Comparison of ENCODE assay signal across 23 mouse cellular contexts in the genomic region with DNA sequence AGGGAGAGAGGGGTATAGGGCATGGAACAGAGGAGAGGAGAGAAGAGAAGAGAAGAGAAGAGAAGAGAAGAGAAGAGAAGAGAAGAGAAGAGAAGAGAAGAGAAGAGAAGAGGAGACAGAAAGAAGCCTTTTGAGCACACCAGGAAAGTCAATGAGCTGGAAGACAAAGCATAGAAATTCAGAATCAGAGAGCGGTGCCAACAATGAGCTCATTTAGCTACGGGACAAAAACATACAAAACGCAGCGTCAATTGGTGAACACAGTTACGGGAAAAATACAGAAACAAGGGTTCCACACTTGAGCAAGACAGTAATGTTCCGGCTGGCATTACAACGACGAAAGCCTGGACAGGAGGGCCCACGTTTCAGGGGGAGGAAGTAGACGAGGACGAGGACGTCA.
A peak's percentile ranks its signal among the peaks of the same experiment; 100 is the strongest.
DNase-seq lines count a peak whose midpoint lies in the region; ATAC-seq and TF ChIP-seq lines count a peak whose summit lies in the region.
"Had no signal": no experiment of that assay in that cellular context is flagged by ENCODE, and none has a peak within 500 bp of the region (broad histone marks: within the 10 kb centered on the region; RNA-seq: fewer than 3 reads in every experiment).

No protein-coding gene starts in this region.

- 0 out of 2 replicates have a peak, but pooled peaks cover 7% of the 10 kb centered on the region for H3K36me3 ChIP-seq in forebrain, embryonic 13.5 days (ENCODE audit: poor library complexity, severe bottlenecking)
- no peaks in the 10 kb centered on the region for H3K36me3 ChIP-seq in forebrain, embryonic 10.5 days (replicated peaks)
- H3K36me3 ChIP-seq in forebrain, postnatal 0 days (ENCODE audit: insufficient read depth), result peaks cover 7% of the 10 kb centered on the region; the same call in 1 of the 2 replicates
- H3K36me3 ChIP-seq in forebrain, embryonic 16.5 days (ENCODE audit: control insufficient read depth, insufficient read depth), result no peaks in the 10 kb centered on the region
- H3K36me3 ChIP-seq: embryonic facial prominence, embryonic 10.5 days; embryonic facial prominence, embryonic 12.5 days; G1E had no signal

- H3K27ac ChIP-seq in forebrain, embryonic 13.5 days, result no peak overlapping the region
- no peak overlapping the region for H3K27ac ChIP-seq in forebrain, embryonic 10.5 days
- H3K27ac ChIP-seq in forebrain, postnatal 0 days (ENCODE audit: low read depth, low read length), result no peak overlapping the region
- no peak overlapping the region for H3K27ac ChIP-seq in forebrain, embryonic 16.5 days (ENCODE audit: low read length)
- H3K27ac ChIP-seq in layer of hippocampus, adult 2 months, result peak overlapping the region; percentile 46; the same call in 1 of the 2 replicates
- H3K27ac ChIP-seq: embryonic facial prominence, embryonic 10.5 days; embryonic facial prominence, embryonic 12.5 days; forebrain, embryonic 15.5 days had no signal

- no peak for TF ChIP-seq POLR2A in brain, embryonic 14.5 days (IDR thresholded peaks at IDR 0.05; ENCODE audit: borderline replicate concordance, extremely low read depth, insufficient read depth, insufficient read length, poor library complexity, severe bottlenecking)

- 45% methylated on average over 12 of the region's 12 CpGs for WGBS in forebrain, embryonic 13.5 days
- WGBS in forebrain, embryonic 10.5 days, result 86% methylated on average over 12 of the region's 12 CpGs
- 46% methylated on average over 12 of the region's 12 CpGs for WGBS in forebrain, postnatal 0 days
- whole genome bisulfite sequencing in forebrain, embryonic 16.5 days, result 37% methylated on average over 12 of the region's 12 CpGs

- no peak overlapping the region for H3K4me3 ChIP-seq in forebrain, embryonic 13.5 days
- H3K4me3 ChIP-seq in forebrain, embryonic 10.5 days, result no peak overlapping the region
- H3K4me3 ChIP-seq in forebrain, postnatal 0 days (ENCODE audit: low read depth, low read length), result no peak overlapping the region
- no peak overlapping the region for H3K4me3 ChIP-seq in forebrain, embryonic 16.5 days (replicated peaks; ENCODE audit: low read length)
- no peak overlapping the region for H3K4me3 ChIP-seq in layer of hippocampus, adult 2 months
- H3K4me3 ChIP-seq: embryonic facial prominence, embryonic 10.5 days; embryonic facial prominence, embryonic 12.5 days; forebrain, embryonic 15.5 days had no signal

- H3K4me2 ChIP-seq in forebrain, embryonic 13.5 days, result no peak overlapping the region
- H3K4me2 ChIP-seq in forebrain, postnatal 0 days (ENCODE audit: low read depth), result no peak overlapping the region
- H3K4me2 ChIP-seq in forebrain, embryonic 16.5 days (ENCODE audit: low read length), result no peak overlapping the region
- H3K4me2 ChIP-seq: embryonic facial prominence, embryonic 12.5 days; forebrain, embryonic 15.5 days had no signal

- no peaks in the 10 kb centered on the region for H3K9me3 ChIP-seq in forebrain, embryonic 13.5 days (replicated peaks)
- no peaks in the 10 kb centered on the region for H3K9me3 ChIP-seq in forebrain, embryonic 10.5 days
- no peaks in the 10 kb centered on the region for H3K9me3 ChIP-seq in forebrain, postnatal 0 days (ENCODE audit: low read length)
- H3K9me3 ChIP-seq in forebrain, embryonic 16.5 days (ENCODE audit: control insufficient read depth, low read length), result no peaks in the 10 kb centered on the region
- H3K9me3 ChIP-seq: embryonic facial prominence, embryonic 10.5 days; embryonic facial prominence, embryonic 12.5 days; forebrain, embryonic 15.5 days; G1E had no signal

- no peak for TF ChIP-seq CTCF in forebrain, postnatal 0 days (IDR thresholded peaks at IDR 0.05; ENCODE audit: low read depth)
- no peak for TF ChIP-seq CTCF in layer of hippocampus, adult 2 months (conservative IDR thresholded peaks at IDR 0.05)
- TF ChIP-seq CTCF in brain, embryonic 14.5 days (IDR thresholded peaks at IDR 0.05; ENCODE audit: borderline replicate concordance, extremely low read depth, insufficient read depth, insufficient read length), result no peak

- no peak overlapping the region for H3K9ac ChIP-seq in forebrain, embryonic 13.5 days
- no peak overlapping the region for H3K9ac ChIP-seq in forebrain, postnatal 0 days
- no peak overlapping the region for H3K9ac ChIP-seq in forebrain, embryonic 16.5 days (replicated peaks; ENCODE audit: low read depth, low read length)
- H3K9ac ChIP-seq: embryonic facial prominence, embryonic 12.5 days; forebrain, embryonic 15.5 days had no signal

- H3K4me1 ChIP-seq in forebrain, embryonic 13.5 days, result peaks cover 20% of the 10 kb centered on the region
- peaks cover 20% of the 10 kb centered on the region for H3K4me1 ChIP-seq in forebrain, embryonic 10.5 days
- H3K4me1 ChIP-seq in forebrain, postnatal 0 days (ENCODE audit: insufficient read depth), result peaks cover 5% of the 10 kb centered on the region; the same call in 1 of the 2 replicates
- peaks cover 7% of the 10 kb centered on the region; the same call in 1 of the 2 replicates for H3K4me1 ChIP-seq in forebrain, embryonic 16.5 days (replicated peaks; ENCODE audit: control insufficient read depth, insufficient read depth, low read length)
- H3K4me1 ChIP-seq: embryonic facial prominence, embryonic 10.5 days; embryonic facial prominence, embryonic 12.5 days had no signal

- no peak for DNase-seq in forebrain, embryonic 10.5 days (ENCODE audit: extremely low spot score, low spot score)
- peak; percentile 35 for DNase-seq in forebrain, postnatal 0 days
- no peak for DNase-seq in layer of hippocampus, adult 2 months (ENCODE audit: low spot score in 2 of 2)
- no peak for DNase-seq in layer of hippocampus, adult 11-12 months (ENCODE audit: low spot score)
- peak; percentile 66 for DNase-seq in brain, embryonic 14.5 days (ENCODE audit: low read depth)
- DNase-seq in adrenal gland, adult (ENCODE audit: inconsistent age in 2 of 2, low spot score in 1 of 2), result no peak
- DNase-seq: adrenal gland, adult 8-10 months; adrenal gland, postnatal 14 days; adrenal gland, postnatal 36 days; B cell, adult 2 months; cerebellum, adult 11-12 months; cerebellum, adult 2 months; cerebellum, adult 9-10 months; cerebellum, postnatal 10 days; cerebellum, postnatal 25 days had no signal

- peaks cover 26% of the 10 kb centered on the region for H3K27me3 ChIP-seq in forebrain, embryonic 13.5 days
- H3K27me3 ChIP-seq in forebrain, embryonic 10.5 days (ENCODE audit: poor library complexity, severe bottlenecking), result peaks cover 36% of the 10 kb centered on the region
- H3K27me3 ChIP-seq in forebrain, postnatal 0 days (ENCODE audit: insufficient read depth, low read length), result no peaks in the 10 kb centered on the region
- H3K27me3 ChIP-seq in forebrain, embryonic 16.5 days (replicated peaks; ENCODE audit: control insufficient read depth, insufficient read depth, low read length), result no peaks in the 10 kb centered on the region
- H3K27me3 ChIP-seq: CH12.LX; embryonic facial prominence, embryonic 12.5 days; forebrain, embryonic 15.5 days had no signal

- ATAC-seq in forebrain, embryonic 13.5 days, result peak; percentile 51; the same call in 1 of the 2 replicates
- no peak for ATAC-seq in forebrain, postnatal 0 days
- no peak for ATAC-seq in forebrain, embryonic 16.5 days
- ATAC-seq: CD4-positive, CD25-positive, alpha-beta regulatory T cell, adult 4 months; forebrain, embryonic 15.5 days had no signal

Comparison
In these comparisons a context has a peak if more than half of its experiments do, and no peak if none do; other contexts are left out.
1. DNase-seq: peak in forebrain, postnatal 0 days (single experiment) and brain, embryonic 14.5 days (single experiment); none in forebrain, embryonic 10.5 days (single experiment), layer of hippocampus, adult 2 months (0 of 2), layer of hippocampus, adult 11-12 months (single experiment) and adrenal gland, adult (0 of 2).